Mouse (Mus musculus) gastrocnemius, postnatal 4 days (tissue): ENCODE data around the gene Tpd52l2. TPM values are rescaled to one million over a fixed set of nuclear protein-coding genes. Genes with fewer than 3 reads are reported as not detected.

Experiments
- DNase-seq, 2 experiments: peaks; one replicate each; pipeline ENCODE4 v3.0.0; 2021 to 2022; ENCODE audit warnings: low spot score in 2 of 2, mixed read lengths in 2 of 2
- long read RNA-seq, 2 experiments: library from polyadenylated mRNA; stranded (forward); transcript quantifications; one replicate each; pipeline ENCODE4 v2.0.0; 2021
- total RNA-seq, 2 experiments: library from RNA; stranded (reverse); gene quantifications; 2 replicates each; pipeline ENCODE4 v1.2.3; 2021

Gene Tpd52l2
- 10 to 100 TPM; 86.8 to 93.0 TPM for total RNA-seq
- long read RNA-seq, experiment 1, transcript Tpd52l2-201 (7 exons, 2,950 nt): minor isoform, 18 of 114 reads
- long read RNA-seq, experiment 1, transcript Tpd52l2-208 (8 exons, 3,603 nt): minor isoform, 16 of 114 reads
- long read RNA-seq, experiment 1, transcript Tpd52l2-204 (6 exons, 3,475 nt): minor isoform, 16 of 114 reads
- long read RNA-seq, experiment 1, transcript Tpd52l2-202 (7 exons, 1,799 nt): major isoform, 26 of 114 reads
- long read RNA-seq, experiment 1, partial matches to known transcripts: 8 of 114 reads
- long read RNA-seq, experiment 1, other reads (novel, unspliced or antisense): 25 of 114 reads
- long read RNA-seq, experiment 2, transcript Tpd52l2-202 (7 exons, 1,799 nt): minor isoform, 15 of 95 reads
- long read RNA-seq, experiment 2, transcript Tpd52l2-201 (7 exons, 2,950 nt): major isoform, 19 of 95 reads
- long read RNA-seq, experiment 2, transcript Tpd52l2-204 (6 exons, 3,475 nt): minor isoform, 14 of 95 reads
- long read RNA-seq, experiment 2, transcript Tpd52l2-208 (8 exons, 3,603 nt): minor isoform, 17 of 95 reads
- long read RNA-seq, experiment 2, partial matches to known transcripts: 3 of 95 reads
- long read RNA-seq, experiment 2, other reads (novel, unspliced or antisense): 19 of 95 reads

DNA sequence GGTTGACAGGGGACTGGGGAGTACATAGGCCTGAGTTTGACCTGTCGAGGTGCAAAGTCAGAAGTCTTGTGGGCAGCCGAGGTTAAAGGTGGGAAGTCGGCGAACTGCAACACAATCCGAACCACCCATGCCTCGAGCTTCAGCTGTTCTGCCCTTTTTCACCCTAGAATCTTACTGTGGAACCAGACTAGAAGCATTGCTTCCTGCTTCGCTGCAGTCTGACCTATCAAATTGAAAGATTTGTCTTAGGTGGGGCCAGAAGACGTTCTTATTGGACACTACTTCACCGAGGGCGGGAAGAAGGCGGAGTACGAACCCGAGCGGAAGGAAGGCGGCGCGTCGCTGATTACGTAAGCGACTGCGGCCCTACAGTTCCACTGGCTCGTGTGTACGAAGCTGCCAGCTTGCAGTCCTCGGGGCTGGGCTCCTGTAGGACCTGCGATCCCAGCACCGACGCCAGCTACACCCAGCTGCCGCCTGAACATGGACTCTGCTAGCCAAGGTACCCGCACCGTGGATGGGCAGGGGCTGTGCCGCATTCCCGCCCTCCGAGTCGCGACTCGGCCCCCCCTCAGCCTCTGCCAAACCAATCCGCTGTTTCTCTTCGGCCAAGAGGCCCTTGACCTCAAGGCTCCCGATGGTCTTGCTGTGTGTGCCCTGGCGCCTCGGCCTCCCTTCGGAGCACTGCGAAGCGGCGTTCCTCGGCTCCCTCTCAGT is at the start of gene Tpd52l2:
Tpd52l2 (plus strand) TSS at position 312 of the 717 bp plus-strand sequence.
- DNase-seq: peak; percentile 76 to 92

DNA sequence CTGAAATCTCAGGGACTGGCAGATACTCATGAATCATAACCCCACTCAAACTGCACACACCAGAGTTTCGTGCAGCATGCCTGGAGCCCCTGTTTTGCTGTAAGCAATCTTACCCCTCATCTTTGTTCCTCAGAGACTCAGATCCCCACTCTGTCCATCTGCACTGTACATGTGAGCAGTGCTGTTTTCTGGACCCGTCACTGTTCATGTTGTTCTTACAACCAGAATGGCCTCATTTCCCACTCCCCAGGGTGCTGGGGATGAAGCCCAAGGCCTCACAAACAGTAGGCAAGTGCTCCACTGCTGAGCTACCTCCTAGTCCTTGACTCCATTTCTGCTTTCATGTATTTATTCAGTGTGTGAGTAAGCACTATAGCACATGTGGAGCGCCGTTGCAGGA is 44.8 kb upstream of the Tpd52l2 start:
- no peak for DNase-seq

DNA sequence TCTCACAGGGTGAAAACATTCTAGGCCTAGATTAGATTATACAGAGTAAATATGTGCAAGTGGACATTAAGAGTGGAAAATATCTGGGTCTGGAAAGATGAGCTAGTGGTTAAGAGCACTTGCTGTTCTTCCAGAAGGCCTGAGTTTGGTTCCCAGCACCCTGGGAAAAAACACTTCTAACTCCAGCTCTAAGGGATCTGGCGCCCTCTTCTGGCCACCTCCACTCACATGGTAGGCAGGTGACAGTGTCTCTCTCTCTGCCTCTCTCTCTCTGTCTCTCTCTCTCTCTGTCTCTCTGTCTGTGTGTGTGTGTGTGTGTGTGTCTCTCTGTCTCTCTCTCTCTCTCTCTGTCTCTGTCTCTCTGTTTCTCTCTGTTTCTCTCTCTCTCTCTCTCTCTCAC is 43.7 kb upstream of the Tpd52l2 start:
- DNase-seq: no peak

DNA sequence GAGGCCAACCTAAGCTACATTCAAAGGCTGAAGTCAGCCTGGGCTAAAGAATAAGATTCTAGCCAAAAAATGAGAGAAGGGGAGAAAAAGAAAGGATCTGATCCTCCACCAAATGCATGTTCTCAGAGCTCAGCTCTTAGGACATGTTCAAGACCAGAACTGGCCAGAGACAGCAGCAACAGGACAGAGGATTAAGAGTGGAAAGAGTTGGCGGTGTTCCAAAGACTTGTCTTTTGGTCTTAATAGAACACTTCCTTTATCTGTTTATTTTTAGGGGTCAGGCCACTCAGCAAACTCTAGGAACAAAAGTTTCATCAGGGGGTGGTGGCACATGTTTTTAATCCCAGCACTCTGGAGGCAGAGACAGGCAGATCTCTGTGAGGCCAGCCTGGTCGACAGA is 41.0 kb upstream of the Tpd52l2 start:
- no peak for DNase-seq

DNA sequence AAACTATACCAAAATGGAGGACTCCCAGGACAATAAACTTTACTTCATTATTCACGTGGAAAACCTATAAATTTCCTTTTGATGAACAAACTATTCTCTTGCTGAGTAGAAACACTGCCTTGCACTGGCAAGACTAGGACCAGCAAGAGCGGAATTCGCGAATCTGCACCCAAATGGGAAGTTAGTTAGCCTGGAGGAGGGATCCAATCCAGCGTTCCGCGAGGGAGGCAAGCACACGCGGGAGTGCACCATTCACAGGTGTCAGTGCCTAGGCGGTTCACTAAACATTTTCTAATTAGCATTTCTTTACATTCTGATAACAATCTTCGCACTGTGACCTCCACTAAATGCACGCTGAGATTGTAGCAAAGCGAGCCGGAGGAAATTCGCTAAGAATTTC is 39.1 kb upstream of the Tpd52l2 start:
- no peak for DNase-seq

DNA sequence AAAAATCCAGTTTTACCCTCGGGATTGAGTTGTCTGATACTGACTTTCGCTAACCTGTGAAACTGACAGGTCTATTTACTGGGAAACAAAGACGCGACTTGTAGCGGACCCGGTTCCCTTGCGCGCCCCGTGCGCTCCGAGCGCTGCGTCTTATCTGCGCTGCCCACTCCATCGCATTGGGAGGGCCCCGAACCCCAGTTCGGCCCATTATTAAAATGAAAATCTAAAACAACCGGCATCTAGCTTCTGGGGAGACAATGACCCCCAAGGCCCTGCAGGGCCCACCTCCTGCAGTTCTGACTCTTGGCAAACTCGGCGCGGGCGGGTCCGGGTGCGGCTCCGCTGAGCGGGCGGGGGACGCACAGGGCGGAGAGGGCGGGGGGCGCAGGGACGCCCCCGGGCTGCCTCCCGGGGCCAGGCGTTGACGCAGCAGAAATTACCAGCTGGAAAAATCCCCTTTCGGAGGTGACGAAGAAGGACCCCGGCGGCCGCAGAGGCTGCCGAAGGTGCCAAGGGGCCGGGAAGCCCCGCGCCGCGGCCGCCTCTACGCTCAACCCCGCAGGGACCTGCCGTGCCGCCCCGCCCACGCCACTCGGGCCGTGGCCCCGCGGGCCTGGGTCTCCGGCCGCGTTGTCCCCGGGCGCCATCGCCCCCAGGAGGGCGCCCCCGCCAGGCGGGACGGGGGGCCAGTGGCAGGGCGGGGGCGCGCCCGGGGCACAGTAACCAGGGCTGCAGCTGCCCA is 38.4 kb upstream of the Tpd52l2 start:
- DNase-seq: peak in 1 of 2 experiments; percentile 40

DNA sequence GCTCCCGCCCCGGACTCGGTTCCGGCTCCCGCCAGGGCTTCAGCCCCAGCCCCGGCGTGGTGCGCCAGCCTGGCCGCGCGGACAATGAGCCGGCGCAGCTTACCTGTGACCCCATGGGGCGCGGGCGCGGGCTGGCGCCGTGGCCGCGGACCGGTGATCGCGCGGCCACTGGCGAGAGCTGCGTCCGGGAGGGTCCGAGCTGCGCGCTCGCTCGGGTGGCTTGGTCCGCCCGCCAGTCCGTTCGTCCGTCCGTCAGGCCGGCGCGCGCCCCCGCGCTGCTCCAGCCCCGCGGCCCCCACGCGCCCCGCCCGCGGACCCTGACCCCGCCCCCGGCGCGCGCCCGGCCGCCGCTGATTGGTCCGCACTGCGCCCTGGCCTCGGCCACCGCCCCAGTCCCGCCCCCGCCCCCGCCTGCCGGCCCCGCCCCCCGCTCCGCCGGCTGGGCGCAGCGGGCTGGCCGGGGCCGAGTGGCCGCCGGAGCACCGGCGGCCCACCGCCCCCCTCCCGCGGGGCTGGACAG is 37.7 kb upstream of the Tpd52l2 start, which contains the start of gene Zbtb46:
Zbtb46 (minus strand) TSS at position 274 of the 520 bp plus-strand sequence.
- DNase-seq: peak; percentile 90 to 94

DNA sequence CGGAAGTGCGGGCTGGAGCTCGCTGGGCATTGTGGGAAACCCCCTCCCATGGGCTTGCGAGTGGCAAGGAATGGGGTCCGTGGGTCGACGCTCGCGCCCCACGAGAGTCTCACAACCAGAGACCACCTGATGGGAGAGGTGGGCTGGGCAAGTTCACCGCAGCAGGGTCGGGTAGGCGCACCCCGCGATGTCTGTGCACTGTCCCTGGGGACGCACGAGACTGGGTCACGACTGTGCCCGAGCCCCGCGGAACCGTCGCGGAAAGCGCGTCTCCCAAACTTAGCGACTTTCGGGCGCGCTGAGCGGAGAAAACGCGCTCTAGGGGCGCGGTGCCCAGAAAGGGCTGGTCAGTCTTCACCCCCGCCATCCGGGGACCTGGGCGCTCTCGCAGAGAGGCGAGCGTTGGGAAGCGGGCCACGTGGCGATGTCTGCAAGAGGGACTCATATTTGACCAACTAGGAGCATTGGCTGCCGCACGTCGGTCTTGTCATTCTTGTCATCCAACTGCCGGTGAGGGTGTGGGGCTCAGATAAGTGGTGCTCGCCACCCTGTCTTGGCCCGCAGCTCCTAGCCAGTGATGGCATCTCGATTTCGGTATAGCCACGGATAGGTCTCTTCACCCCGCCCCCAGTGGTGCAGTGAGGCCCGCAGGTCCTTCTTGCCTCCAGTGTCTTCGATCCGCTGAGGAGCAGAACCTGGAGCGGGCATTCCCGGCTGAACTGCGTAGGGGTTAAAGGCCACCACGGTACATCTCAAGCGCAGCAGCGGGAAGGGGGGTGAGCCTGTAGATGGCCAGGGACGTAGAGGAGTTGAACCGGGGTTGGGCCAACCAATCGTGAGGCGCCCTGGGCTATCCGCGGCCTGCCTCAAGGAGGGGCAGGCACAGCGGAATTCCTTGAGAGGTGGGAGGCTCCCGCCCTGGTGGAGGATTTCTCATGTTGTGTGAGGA is 37.0 kb upstream of the Tpd52l2 start:
- peak; percentile 42 to 69 for DNase-seq

DNA sequence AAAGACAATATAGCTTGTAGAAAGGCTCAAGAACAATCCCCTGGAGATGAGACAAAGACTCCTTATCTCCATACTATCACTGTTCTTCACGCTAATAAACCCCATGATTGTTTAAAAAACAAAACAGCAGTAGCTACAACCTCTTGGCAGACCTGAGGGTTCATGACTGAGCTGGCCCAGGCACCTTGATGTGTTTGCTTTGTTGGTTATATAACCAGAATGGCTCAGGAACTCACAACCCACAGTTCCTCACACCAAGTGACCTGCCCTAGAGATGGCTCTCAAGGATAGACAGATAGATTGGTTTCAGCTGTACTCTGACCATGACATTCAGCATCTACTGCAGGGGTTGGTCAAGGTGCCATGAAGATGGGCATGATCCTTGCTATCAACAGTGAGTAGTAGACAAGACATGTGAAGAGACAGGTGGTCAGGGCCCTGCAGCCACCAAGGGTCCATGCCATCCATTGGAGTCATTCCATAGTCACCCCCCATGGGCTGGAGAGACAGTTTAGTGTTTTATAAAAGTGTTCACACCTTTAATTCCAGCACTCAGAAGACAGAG is 35.3 kb upstream of the Tpd52l2 start:
- DNase-seq: no peak

DNA sequence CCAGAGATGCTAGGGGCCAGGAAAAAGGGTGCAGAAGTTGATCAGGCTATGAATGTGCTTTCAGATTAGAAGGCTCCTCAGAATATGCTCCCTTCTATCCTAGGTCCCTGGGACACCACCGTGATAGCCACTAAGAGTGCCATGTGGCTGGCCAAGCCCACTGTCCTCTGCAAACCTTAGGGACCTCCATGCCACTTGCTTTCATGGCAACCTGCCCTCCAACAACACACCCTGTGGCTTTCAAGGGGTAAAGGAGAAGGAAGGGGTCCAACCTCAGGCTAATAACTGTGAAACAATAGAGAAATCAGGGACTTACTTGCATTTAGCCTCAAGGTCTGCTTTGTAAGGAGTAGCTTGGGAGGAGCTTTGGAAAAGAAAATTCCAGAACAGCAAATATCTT is 34.3 kb upstream of the Tpd52l2 start:
- DNase-seq: no peak

DNA sequence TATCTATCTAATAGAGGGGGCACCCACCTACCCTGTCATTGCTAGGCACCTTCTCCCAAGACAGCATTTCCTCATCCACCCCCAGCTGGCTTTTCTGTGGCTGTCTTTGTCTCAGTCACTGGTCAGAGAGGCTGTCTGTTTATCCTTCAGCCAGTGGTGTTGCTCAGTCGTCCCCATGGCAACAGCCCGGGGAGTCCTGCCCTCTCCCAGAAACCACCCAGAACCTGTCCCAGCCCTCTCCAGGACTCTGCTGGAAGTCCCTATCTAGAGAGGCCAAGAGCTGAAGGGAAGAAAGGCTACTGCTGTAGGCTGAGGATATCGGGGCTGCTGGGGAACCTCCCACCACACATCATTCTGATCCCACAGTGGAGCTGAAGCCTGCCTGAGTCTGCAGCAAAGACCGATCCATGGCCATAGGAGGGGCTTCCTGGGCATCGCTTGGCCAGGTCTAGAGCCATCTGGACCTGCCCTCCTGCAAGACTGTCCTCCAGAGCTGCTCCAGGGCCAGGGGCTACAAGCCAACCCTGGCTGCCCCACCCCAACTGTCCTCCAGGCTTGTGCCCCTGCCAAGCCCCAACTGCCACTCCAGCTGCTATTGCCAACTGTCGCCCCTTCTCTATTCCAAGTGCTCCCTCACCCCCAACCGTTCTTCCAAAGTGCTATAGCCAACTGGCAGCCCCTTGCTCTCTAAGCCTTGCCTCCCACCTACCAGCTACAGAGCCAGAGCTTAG is 33.8 kb upstream of the Tpd52l2 start:
- peak in 1 of 2 experiments; percentile 30 for DNase-seq

DNA sequence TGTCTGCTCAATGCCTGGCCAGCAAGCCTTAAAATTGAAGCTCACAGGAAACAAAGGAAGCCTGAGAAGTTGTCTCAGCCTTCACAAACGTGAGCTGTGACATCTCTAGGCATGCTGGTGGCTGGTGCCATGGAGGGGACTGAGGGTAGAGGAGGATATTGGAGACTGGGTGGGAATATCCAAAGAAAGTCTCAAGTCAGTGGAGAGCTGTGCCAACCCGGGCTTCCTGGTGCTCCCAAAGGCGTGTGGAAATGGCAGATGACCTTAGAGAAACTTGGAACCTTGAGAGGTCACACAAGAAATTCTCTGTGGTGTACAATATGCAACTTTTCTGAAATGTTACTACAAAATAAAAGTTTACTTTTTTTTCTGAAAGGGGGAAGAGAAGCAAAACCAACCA is 31.5 kb upstream of the Tpd52l2 start:
- no peak for DNase-seq

DNA sequence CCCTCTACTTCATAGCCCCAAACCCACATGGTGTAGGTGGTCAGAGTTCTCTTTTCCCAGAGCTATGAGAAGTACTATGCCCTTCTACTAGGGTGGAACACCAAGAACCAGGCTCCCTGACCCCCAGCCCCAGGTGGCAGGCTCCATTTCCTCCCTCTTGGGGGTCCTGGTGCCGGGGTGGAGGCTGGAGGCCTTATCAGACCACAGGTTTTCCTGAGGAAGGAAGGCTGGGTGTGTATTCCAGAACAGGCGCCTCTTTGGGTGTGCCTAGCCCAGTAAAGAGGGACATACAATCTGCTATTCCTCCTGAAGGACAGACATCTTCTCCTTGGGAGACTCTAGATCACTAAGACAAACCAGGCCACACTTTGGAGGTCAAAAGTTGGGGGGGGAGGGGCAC is 26.7 kb upstream of the Tpd52l2 start:
- no peak for DNase-seq

DNA sequence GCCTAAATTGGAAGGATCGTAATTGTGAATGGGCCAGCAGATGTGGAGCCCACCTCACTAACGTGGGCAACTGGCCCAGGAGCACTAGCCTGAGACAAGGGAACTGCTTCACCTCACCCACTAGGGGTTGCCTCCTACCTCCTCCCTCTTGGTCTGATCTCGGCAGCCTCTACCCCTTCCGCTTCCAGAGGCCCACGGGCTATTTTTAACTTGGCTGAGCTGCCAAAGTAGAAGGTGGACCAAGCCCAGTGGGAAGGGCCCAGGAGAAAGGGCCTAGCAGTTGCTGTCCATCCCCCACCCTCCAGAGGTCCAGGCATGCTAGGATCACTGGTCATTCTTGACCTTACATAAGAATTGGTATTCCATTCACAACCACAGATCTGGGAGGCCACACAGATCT is 25.7 kb upstream of the Tpd52l2 start:
- peak in 1 of 2 experiments; percentile 32 for DNase-seq

DNA sequence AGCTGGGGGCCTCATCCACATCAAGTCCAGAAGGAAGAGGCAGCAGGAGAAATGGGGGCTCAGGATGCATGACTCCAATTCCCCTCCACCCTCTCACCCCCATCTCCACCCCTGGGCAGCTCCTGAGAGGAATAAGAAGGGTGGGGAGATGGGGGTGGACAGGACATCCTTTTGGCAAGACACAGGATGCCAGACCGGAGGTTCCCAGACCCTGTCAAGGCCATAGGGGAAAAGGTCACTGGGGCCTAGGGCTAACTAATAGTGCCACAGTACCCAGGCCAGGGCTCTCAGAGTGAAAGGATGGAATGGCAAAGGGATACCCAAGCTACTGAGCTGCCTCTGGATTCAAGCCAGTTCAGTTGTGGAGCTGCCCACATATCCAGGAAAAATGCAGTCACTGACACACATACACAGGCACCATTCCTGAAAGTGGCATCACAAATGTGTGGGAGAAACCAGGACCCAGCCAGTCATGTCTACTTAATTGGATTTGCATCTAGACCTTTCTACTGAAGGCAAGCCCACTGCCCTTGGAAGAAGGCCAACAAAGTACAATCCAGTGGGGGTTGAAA is 24.6 kb upstream of the Tpd52l2 start:
- no peak for DNase-seq

DNA sequence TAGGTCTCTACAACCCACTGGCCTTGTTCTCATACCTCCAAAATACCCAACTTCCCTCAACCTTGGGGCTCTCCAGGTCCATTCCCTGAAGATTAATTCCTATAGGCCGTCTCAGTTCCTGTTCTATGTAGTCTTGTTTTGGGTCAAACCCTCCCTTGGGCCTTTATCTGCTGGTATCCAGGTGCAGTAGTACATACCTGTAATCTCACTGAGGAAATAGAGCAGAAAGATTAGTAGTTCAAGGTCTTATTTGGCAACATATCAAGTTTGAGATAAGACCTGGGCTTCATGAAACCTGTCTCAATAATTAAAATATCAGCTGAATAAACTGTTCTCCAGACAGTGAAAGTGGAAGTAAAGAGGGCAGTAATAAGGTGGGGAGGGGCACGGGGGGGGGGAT is 13.8 kb upstream of the Tpd52l2 start:
- no peak for DNase-seq

DNA sequence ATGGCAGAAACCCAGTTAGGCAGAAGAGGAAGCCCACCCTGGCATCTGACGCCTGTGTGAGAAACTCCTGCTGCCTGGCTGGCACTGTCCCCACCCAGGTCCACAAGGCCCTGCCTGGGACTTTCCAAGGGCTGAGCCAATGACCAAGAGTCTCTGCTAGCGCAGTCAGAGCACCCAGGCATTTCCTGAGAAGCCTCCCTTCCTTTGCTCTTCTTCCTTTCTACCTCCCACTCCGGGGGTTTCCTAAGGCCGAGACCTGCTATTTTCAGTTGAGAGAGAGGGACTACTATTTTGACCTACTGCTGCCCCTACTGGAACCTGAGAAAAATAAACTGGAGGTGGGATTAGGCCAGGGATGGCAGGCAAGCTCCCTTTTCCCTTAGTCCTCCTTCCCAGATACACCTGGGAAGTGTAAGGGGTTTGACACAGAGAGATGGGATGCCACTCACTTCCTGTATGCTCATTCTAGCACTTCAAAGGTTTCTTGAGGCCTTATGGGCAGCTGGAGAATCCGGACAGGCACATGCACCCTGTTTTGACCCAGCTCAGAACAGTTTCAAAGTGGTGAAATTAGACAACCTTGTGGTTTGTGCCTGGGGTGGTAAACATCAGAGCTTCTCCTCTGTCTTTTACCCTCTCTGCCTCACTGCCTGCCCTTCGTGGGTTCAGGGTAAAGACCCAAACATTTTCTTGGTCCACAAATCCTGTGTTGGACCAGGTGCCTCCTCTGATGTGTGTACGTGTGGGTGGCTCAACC is 13.2 kb upstream of the Tpd52l2 start:
- DNase-seq: no peak
